Mouse (Mus musculus) hindbrain, postnatal 0 days (tissue): ENCODE measurements around the gene Zc3hav1l. TPM values are rescaled to one million over a fixed set of nuclear protein-coding genes. Genes with fewer than 3 reads are reported as not detected.
A peak's percentile ranks its signal among the peaks of the same experiment; 100 is the strongest.

Source experiments
- ATAC-seq: fragments of 200-750 bp; cut with Nextera tagmentation; 2 replicates; pipeline ENCODE4 v1.8.0; 2017; ENCODE audit warnings: mild to moderate bottlenecking, moderate TSS enrichment, moderate library complexity
- DNase-seq: peaks from one replicate; pipeline ENCODE4 v3.0.0-alpha.2; 2015; ENCODE audit warnings: low spot score
- H3K27ac ChIP-seq: fragments of 300-500 bp; sonication (generic); 2 replicates; pipeline ENCODE4 v1.5.1; 2014; ENCODE audit warnings: mild to moderate bottlenecking
- H3K27me3 ChIP-seq: fragments of 300-500 bp; sonication (generic); 2 replicates; pipeline ENCODE4 v1.6.1; 2014; ENCODE audit warnings: low read length, mixed read lengths; ENCODE audit not compliant: insufficient read depth
- H3K36me3 ChIP-seq: fragments of 300-500 bp; sonication (generic); 2 replicates; pipeline ENCODE4 v1.6.1; 2014; ENCODE audit warnings: low read length, mixed read lengths; ENCODE audit not compliant: insufficient read depth
- H3K4me1 ChIP-seq: fragments of 300-500 bp; sonication (generic); 2 replicates; pipeline ENCODE4 v1.6.1; 2014; ENCODE audit warnings: antibody characterized with exemption, low read length, mixed read lengths; ENCODE audit not compliant: insufficient read depth
- H3K4me2 ChIP-seq: fragments of 300-500 bp; sonication (generic); 2 replicates; pipeline ENCODE4 v1.6.1; 2014; ENCODE audit warnings: low read depth, mild to moderate bottlenecking, low read length, moderate library complexity, mixed read lengths
- H3K4me3 ChIP-seq: fragments of 300-500 bp; sonication (generic); 2 replicates; pipeline ENCODE4 v1.5.1; 2014; ENCODE audit warnings: low read length
- H3K9ac ChIP-seq: fragments of 300-500 bp; sonication (generic); replicated peaks from 2 replicates; pipeline ENCODE4 v1.6.1; 2014; ENCODE audit warnings: mild to moderate bottlenecking, low read length, moderate library complexity, mixed read lengths
- H3K9me3 ChIP-seq: fragments of 300-500 bp; sonication (generic); 2 replicates; pipeline ENCODE4 v1.6.1; 2016; ENCODE audit warnings: low read length, mixed read lengths
- CTCF ChIP-seq: IDR thresholded peaks from 2 replicates; pipeline ENCODE4 v1.5.1; 2016; ENCODE audit warnings: antibody characterized with exemption, control low read depth, low read depth
- WGBS: fragments of 180-500 bp; shearing (Covaris S2); extraction: QIAGEN DNeasy Blood & Tissue Kit; methylation state at CpG from one replicate; pipeline ENCODE4 v1.1.7; 2014; 5-methylcytosine and 5-hydroxymethylcytosine counted together
- polyA plus RNA-seq: library from polyadenylated mRNA; unstranded; fragments of >200 nt; fragmentation: Nextera tagmentation; extraction: Ambion mirVana; gene quantifications from 2 replicates; pipeline ENCODE4 v1.2.1, GENCODE M21; 2015
- total RNA-seq: library from RNA; depleted of rRNA; stranded (reverse); fragments of >200 nt; gene quantifications from 2 replicates; pipeline ENCODE4 v1.2.3, GENCODE M21; 2014; rRNA removed

Zc3hav1l gene
- total and polyA plus RNA-seq, 2 experiments from 2014 or later: 2.9 to 6.1 TPM

DNA sequence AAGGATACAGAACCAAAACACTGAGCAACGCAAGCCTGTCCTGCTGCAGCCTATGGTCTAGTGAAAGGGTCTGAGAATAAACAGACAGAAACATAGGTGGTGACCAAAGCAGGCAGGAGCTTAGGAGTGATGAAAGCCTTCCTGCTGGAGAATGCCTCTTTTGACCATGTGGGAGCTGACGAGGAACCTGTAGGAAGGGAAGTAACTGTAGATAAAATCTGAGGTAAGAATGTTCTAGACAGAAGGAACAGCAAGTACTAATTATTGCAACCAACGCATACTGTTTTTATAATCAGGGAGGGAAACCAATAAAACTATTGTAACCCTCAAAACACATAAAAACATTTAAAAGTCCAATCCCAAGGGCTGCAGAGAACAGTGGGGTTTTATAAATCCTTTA is 54.9 kb downstream of the Zc3hav1l start:
- Histone ChIP-seq H3K36me3 (no peaks in the 10 kb centered on the region), H3K27me3 (no peaks in the 10 kb centered on the region), H3K4me2 (no peak overlapping the region), H3K4me1 (0 out of 2 replicates have a peak, but pooled peaks cover 10% of the 10 kb centered on the region), H3K9ac (no peak overlapping the region), H3K4me3 (no peak overlapping the region), H3K9me3 (no peaks in the 10 kb centered on the region), H3K27ac (no peak overlapping the region)
- TF ChIP-seq CTCF: no peak
- no peak for ATAC-seq
- 81% methylated on average over 3 of the region's 3 CpGs for WGBS
- DNase-seq: no peak

DNA sequence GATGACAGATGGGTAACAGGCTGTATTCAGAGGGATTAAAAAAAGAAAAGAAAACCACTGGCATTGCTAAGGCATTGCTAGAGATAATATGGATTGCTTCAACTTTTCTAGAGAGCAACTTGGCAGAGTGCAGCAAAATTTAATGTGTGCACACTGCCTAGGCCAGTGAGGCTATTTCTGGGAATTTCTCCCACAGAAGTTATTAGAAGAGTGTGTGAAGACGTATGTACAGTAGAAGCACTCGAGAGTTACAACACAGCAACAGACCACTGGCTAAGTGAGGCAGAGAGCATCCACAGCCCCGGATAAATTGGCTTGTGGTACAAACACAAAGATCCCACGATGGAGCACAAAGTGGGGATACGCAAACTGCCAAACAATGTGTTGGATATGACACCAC is 56.2 kb downstream of the Zc3hav1l start:
- DNase-seq: no peak
- Histone ChIP-seq H3K9me3 (no peaks in the 10 kb centered on the region), H3K4me1 (0 out of 2 replicates have a peak, but pooled peaks cover 10% of the 10 kb centered on the region), H3K36me3 (no peaks in the 10 kb centered on the region), H3K9ac (no peak overlapping the region), H3K4me3 (no peak overlapping the region), H3K27me3 (no peaks in the 10 kb centered on the region), H3K4me2 (no peak overlapping the region), H3K27ac (no peak overlapping the region)
- ATAC-seq: no peak
- 71% methylated on average over 5 of the region's 5 CpGs for WGBS
- TF ChIP-seq CTCF: no peak

DNA sequence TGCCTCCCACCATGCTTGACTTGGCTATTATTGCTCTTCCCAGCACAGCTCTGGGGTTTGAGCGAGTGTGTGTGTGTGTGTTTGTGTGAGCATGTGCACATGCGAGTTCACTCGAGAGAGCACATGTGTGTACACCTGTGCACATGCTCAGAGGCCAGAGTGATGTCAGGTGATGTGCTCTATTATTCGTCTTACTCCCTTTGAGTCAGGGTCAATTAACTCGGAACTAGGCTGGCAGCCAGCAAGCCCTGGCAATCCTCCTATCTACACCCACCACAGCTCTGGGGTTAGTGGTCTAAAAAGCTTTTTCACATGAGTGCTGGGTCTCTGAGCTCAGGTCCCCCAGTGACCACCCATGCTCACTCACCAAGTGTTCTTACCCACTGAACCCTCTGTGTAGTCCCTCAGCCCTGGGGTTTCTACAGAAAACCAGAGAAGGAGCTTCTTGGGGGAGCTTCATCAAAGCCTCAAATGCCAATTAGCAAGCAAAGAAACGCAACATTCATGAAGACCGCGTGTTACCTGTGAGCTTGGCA is 56.7 kb downstream of the Zc3hav1l start:
- TF ChIP-seq CTCF: no peak
- Histone ChIP-seq H3K9ac (no peak overlapping the region), H3K27me3 (no peaks in the 10 kb centered on the region), H3K4me3 (no peak overlapping the region), H3K36me3 (no peaks in the 10 kb centered on the region), H3K27ac (no peak overlapping the region), H3K4me1 (0 out of 2 replicates have a peak, but pooled peaks cover 10% of the 10 kb centered on the region), H3K9me3 (no peaks in the 10 kb centered on the region), H3K4me2 (no peak overlapping the region)
- DNase-seq: no peak
- no peak for ATAC-seq
- 55% methylated on average over 8 of the region's 8 CpGs for WGBS

DNA sequence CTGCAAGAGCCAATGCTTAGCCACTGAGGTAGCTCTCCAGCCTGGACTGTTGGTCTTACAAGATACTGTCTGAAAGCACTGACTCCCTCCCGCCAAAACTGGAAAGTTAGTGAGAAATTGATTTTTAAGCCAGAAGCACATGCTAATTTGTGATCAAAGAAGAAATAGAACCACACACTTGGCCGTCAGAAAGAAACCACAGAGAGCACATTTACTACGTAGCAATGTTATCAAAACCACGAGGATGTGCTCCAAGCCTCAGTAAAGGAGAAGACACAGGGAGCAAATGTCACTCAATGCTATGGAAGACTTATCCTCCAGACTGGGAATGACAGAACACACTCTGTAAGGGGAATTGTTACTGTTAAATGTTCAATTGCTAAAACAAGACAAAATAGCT is 57.6 kb downstream of the Zc3hav1l start:
- Histone ChIP-seq H3K4me2 (no peak overlapping the region), H3K4me1 (0 out of 2 replicates have a peak, but pooled peaks cover 10% of the 10 kb centered on the region), H3K27me3 (no peaks in the 10 kb centered on the region), H3K4me3 (no peak overlapping the region), H3K9me3 (no peaks in the 10 kb centered on the region), H3K9ac (no peak overlapping the region), H3K36me3 (no peaks in the 10 kb centered on the region), H3K27ac (no peak overlapping the region)
- ATAC-seq (no peak), DNase-seq (no peak)
- no peak for TF ChIP-seq CTCF
- WGBS: 85% methylated on average over 4 of the region's 4 CpGs

DNA sequence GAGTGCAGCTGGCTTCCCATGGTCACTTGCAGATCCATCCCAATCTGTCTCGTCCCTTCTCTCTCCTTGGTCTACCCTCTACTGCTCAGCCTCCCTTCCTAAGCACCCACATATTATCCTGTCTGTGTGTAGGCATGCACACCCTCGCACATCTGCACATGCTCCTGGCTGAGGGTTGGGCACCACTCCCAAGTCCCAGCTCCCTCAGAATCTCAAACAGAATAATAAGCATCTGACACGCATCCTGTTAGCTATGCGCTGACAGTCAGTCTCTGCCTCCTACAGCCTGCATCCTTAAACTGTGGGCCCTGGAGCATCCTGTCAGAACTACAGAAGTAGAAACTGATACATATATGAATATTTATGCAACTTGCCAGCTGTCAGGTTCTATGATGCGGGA is 58.4 kb downstream of the Zc3hav1l start:
- 64% methylated on average over 5 of the region's 5 CpGs for WGBS
- DNase-seq (no peak), ATAC-seq (peak; percentile 14; the same call in 1 of the 2 replicates)
- Histone ChIP-seq H3K9me3 (no peaks in the 10 kb centered on the region), H3K4me2 (no peak overlapping the region), H3K4me3 (no peak overlapping the region), H3K27me3 (no peaks in the 10 kb centered on the region), H3K27ac (no peak overlapping the region), H3K9ac (no peak overlapping the region), H3K36me3 (no peaks in the 10 kb centered on the region), H3K4me1 (0 out of 2 replicates have a peak, but pooled peaks cover 10% of the 10 kb centered on the region)
- TF ChIP-seq CTCF: no peak

DNA sequence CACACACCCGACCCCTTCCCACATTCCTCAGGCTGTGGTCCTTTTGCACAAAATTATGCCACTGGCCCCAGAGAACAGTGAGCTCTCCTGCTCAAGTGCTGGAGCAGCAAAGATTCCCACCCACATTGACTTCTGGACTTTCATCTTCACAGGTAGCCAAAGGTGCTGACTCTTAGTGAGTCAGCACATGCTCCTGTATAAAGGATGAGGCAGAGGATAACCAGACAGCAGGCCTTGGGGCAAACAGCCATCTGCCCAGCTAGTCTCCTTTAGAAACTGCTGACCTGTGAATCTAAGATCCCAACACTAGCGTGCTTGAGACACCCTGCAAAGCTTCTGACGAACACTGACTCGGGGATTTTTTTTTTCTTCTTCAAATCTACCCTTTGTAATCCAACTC is 60.7 kb downstream of the Zc3hav1l start:
- Histone ChIP-seq H3K9me3 (no peaks in the 10 kb centered on the region), H3K4me2 (no peak overlapping the region), H3K27me3 (no peaks in the 10 kb centered on the region), H3K4me3 (no peak overlapping the region), H3K4me1 (0 out of 2 replicates have a peak, but pooled peaks cover 10% of the 10 kb centered on the region), H3K36me3 (no peaks in the 10 kb centered on the region), H3K27ac (no peak overlapping the region), H3K9ac (no peak overlapping the region)
- TF ChIP-seq CTCF: no peak
- WGBS: 66% methylated on average over 4 of the region's 4 CpGs
- no peak for ATAC-seq
- DNase-seq: no peak

Other genes with a start within 250 kb of the Zc3hav1l start
- gene Tmem213, start 190.0 kb downstream of the Zc3hav1l start, total RNA-seq: not detected in 2 replicates
- gene Tmem213, start 190.0 kb downstream of the Zc3hav1l start, polyA plus RNA-seq: not detected in 2 replicates
- gene Atp6v0a4, start 174.7 kb downstream of the Zc3hav1l start, total RNA-seq: 0.42 TPM in 1 of 2 replicates, not detected in the other
- 0.28 and 0.29 TPM in 2 replicates for gene Atp6v0a4, start 174.7 kb downstream of the Zc3hav1l start, polyA plus RNA-seq
- gene D630045J12Rik, start 45.2 kb downstream of the Zc3hav1l start, total RNA-seq: 31.9 and 32.0 TPM in 2 replicates
- 6.4 and 7.6 TPM in 2 replicates for gene D630045J12Rik, start 45.2 kb downstream of the Zc3hav1l start, polyA plus RNA-seq
- 5.0 and 7.0 TPM in 2 replicates for gene Zc3hav1, start 55.3 kb upstream of the Zc3hav1l start, total RNA-seq
- gene Zc3hav1, start 55.3 kb upstream of the Zc3hav1l start, polyA plus RNA-seq: 2.3 and 2.9 TPM in 2 replicates
- gene Ttc26, start 82.2 kb upstream of the Zc3hav1l start, total RNA-seq: 4.6 and 5.0 TPM in 2 replicates
- 2.5 and 2.9 TPM in 2 replicates for gene Ttc26, start 82.2 kb upstream of the Zc3hav1l start, polyA plus RNA-seq
- gene Ubn2, start 134.7 kb upstream of the Zc3hav1l start, total RNA-seq: 22.5 and 25.1 TPM in 2 replicates
- 12.3 and 14.2 TPM in 2 replicates for gene Ubn2, start 134.7 kb upstream of the Zc3hav1l start, polyA plus RNA-seq
- gene Fmc1, start 234.2 kb upstream of the Zc3hav1l start, total RNA-seq: 22.5 and 55.8 TPM in 2 replicates
- gene Fmc1, start 234.2 kb upstream of the Zc3hav1l start, polyA plus RNA-seq: 256 and 260 TPM in 2 replicates